Mouse (Mus musculus): ENCODE data around the gene Tubb4a.
"Not testable (repeated sequence)": the region's sequence is repeated elsewhere in the genome, so short reads cannot be mapped to it uniquely, and the experiment has no call there.

Gene Tubb4a

GRCm38 (mm10) chr17:57087049-57087832, at the start of gene Tubb4a:
TSS of gene Tubb4a (minus strand) at chr17:57087782.
- DNase-seq (ENCODE audit: inconsistent age in 2 of 2, low spot score in 1 of 2), result peak in 1 of 2 experiments; percentile 51

DNA sequence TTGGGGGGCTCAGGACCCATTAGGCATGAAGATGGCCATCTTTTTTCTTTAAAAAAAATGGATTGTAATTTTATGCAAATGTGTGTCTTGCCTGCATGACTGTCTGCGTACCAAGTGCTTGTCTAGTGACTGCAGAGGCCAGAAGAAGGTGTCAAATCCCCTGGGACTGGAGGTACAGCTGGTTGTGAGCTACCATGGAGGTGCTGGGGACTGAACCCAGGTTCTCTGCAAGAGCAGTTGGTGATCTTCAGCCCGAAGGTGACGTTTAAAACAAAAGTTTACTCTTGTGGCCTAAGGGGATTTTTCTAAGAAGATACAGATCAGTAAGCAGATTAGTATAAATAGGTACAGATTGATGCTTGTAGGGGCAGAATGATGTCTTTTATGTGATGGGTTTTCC, 48.1 kb upstream of the Tubb4a start:
- DNase-seq (ENCODE audit: inconsistent age in 2 of 2, low spot score in 1 of 2), result no peak

GRCm38 (mm10) chr17:57134693-57135092, 47.1 kb upstream of the Tubb4a start:
- no peak for DNase-seq (ENCODE audit: inconsistent age in 2 of 2, low spot score in 1 of 2)

- DNase-seq (ENCODE audit: inconsistent age in 2 of 2, low spot score in 1 of 2), result not testable (repeated sequence)
Observed at GRCm38 (mm10) chr17:57134021-57134420, 46.4 kb upstream of the Tubb4a start.

- DNase-seq (ENCODE audit: inconsistent age in 2 of 2, low spot score in 1 of 2), result no peak
Observed at GRCm38 (mm10) chr17:57131793-57132192, 44.2 kb upstream of the Tubb4a start.

DNA sequence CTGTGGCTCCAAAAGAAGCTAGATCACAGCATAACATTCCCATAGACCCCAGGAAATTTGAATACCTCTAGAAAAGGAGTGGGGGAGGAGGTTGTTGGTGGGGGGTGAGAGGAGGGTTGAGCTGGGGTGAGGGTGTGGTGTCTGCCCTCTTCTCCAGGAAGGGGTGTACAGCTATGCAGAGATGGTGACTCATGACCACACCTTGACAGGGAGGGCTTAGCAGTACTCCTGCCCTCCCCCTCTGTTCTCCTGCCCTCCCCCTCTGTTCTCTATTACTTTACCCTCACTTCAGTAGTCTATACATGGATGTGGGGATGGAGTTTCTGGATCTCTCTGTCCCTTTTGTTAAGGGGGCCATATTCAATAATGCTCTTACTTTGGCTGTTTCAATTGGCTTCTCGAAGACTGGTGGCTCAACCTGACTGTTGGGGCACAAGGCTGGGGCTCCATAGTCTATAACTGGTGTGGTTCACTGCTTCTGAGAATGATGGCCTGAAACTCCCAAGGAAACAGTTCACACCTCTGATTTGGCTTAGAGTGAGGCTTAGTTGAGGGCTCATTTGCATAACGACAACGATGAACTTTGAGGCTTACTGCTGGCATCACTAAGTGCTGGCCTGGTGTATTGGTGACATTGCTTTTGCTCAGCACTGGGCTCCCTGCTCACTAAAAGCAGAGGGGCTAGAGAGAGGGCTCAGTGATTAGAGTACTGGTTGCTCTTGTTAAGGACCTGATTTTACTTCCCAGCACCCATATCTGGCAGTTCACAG, 38.5 kb upstream of the Tubb4a start:
- no peak for DNase-seq (ENCODE audit: inconsistent age in 2 of 2, low spot score in 1 of 2)

- DNase-seq (ENCODE audit: inconsistent age in 2 of 2, low spot score in 1 of 2), result no peak
Observed at GRCm38 (mm10) chr17:57124792-57125191, 37.2 kb upstream of the Tubb4a start.

DNA sequence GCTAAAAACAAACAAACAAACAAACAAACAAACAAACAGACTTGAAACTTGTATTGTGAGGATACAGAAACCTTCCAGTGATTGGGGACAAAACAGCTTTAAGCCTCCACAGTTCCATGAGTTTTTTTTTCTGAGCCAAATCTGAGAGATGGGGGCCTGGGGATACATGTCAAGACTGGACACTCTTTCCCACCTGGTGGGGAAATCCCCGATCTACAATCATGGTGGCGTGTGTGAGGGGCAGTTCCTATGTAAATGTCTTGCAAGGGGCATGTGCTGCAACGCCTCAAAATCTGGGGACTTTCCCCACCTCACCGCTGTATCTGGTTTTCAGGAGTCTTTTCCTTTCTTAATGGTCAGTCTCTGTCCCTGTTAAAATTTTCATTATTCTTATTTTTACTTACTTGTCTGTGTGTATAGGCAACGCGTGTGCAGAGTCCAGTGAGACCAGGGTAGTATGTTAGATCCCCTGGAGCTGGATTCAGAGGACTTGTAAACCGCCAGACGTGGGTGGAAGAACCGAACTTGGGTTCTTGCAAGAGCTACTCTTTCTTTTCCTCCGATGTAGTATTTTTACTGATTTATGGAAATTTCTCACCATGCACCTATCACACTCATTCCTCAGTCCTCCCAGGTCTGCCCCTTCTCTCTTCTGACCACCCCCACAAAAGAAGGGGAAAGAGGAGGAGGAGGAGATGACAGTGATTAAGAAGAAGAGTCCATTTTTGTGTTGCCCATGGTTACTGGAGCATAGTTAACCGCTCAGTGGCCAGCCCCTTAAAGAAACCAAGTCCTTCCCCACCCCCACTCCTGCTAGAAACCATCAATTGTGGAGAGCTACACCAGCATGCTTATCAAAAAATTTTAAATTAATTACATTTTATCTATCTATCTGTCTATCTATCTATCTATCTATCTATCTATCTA, 35.9 kb upstream of the Tubb4a start:
- no peak for DNase-seq (ENCODE audit: inconsistent age in 2 of 2, low spot score in 1 of 2)

GRCm38 (mm10) chr17:57121856-57122255, 34.3 kb upstream of the Tubb4a start:
- no peak for DNase-seq (ENCODE audit: inconsistent age in 2 of 2, low spot score in 1 of 2)

GRCm38 (mm10) chr17:57118524-57119349, 31.2 kb upstream of the Tubb4a start:
- peak in 1 of 2 experiments; percentile 38 for DNase-seq (ENCODE audit: inconsistent age in 2 of 2, low spot score in 1 of 2)

DNA sequence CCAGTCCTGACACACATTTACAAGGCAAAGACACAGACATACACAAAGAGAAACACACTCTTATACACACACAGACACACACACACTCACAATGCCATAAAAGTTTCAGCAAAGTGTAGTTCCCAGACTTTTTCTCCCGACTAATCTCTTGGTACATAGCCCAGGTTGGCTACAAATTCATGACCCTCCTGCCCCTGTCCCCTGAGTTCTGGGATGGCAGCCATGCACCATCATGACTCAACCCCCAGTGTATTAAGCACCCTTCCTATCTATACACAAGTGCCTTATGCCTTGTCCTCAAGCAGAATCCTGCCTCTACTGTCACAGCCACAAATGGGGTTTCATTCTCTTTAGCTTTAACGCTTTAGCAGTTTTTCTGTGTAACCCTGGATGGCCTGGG, 29.2 kb upstream of the Tubb4a start:
- DNase-seq (ENCODE audit: inconsistent age in 2 of 2, low spot score in 1 of 2), result no peak

- peak in 1 of 2 experiments; percentile 58 for DNase-seq (ENCODE audit: inconsistent age in 2 of 2, low spot score in 1 of 2)
Observed at GRCm38 (mm10) chr17:57112768-57113474, 25.3 kb upstream of the Tubb4a start.

DNA sequence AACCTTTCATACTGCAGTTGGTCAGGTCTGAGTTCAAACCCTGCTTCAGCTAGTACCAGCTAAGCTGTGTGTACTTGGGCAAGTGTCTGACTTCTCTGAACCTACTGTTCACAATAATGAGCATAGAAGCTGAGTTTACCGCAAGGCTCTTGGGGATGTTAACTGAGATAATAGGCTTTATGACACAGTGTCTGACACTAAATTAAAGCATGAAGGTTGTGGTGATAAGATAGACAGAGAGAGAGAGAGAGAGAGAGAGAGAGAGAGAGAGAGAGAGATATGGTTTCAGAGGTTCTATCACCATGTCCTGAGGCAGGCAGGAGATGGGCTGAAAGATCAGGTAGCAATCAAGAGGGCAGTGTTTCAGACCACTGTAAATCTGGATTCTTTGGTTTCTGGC, 22.4 kb upstream of the Tubb4a start:
- DNase-seq (ENCODE audit: inconsistent age in 2 of 2, low spot score in 1 of 2), result no peak

- DNase-seq (ENCODE audit: inconsistent age in 2 of 2, low spot score in 1 of 2), result peak in 1 of 2 experiments; percentile 50
Observed at GRCm38 (mm10) chr17:57108666-57109171, 21.1 kb upstream of the Tubb4a start.

DNA sequence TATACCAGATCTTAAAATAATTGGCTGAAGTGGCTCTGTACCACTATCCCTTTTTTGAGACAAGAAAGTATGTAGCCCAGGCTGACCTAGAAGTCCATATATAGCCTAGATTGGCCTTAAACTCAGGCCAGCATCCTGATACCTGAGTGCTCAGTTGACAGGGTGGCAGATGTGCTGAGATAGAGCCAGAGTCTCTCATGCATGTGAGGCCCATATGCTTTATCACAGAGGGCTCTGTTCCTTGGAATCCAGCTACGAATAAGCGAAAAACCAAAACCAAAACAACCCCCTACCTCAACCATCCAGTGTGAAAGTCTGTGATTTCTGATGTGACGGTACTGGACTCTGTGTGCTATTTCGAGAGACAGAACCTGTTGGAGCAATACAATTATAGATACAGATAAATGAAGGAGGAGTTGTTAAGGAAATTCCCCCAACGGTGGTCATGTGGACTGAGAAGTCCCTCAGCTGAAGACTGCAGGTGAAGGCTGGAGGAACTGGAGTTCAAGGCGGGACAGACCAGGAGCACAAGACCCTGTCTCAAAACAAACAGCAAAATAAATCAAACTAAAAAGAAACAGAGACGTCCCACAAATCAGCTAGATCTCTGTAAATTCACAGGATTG, 20.6 kb upstream of the Tubb4a start:
- DNase-seq (ENCODE audit: inconsistent age in 2 of 2, low spot score in 1 of 2), result no peak

DNA sequence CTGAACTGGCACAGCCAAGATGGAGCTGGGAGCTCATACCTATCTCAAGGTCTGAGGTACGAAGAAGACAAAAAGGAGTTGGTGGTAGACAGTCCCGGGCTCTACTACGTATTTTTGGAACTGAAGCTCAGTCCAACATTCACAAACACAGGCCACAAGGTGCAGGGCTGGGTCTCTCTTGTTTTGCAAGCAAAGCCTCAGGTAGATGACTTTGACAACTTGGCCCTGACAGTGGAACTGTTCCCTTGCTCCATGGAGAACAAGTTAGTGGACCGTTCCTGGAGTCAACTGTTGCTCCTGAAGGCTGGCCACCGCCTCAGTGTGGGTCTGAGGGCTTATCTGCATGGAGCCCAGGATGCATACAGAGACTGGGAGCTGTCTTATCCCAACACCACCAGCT, 19.5 kb upstream of the Tubb4a start:
- no peak for DNase-seq (ENCODE audit: inconsistent age in 2 of 2, low spot score in 1 of 2)

GRCm38 (mm10) chr17:57106035-57106368, 18.4 kb upstream of the Tubb4a start:
- no peak for DNase-seq (ENCODE audit: inconsistent age in 2 of 2, low spot score in 1 of 2)

DNA sequence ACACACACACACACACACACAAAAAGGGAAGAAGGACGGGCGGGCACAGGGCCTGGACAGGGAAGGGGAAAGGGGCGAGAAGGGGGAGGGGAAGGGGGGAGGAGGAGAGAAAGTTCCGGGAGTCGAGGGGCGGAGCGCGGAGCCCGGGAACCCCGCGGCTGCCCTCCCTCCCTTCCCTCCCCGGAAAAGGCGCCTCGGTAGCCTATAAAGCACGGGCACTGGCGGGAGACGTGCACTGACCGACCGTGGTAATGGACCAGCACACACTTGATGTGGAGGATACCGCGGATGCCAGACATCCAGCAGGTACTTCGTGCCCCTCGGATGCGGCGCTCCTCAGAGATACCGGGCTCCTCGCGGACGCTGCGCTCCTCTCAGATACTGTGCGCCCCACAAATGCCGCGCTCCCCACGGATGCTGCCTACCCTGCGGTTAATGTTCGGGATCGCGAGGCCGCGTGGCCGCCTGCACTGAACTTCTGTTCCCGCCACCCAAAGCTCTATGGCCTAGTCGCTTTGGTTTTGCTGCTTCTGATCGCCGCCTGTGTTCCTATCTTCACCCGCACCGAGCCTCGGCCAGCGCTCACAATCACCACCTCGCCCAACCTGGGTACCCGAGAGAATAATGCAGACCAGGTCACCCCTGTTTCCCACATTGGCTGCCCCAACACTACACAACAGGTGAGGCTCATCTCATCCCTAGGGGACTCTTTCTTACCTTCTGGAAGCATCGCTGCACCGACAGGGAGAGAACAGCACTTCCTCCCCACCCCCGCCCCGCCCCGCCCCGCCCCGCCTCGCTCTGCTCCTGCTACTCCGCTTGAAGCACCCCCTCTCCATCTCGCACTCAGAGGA, 17.8 kb upstream of the Tubb4a start, which contains the start of gene Tnfsf9:
Gene Tnfsf9 (plus strand): TSS at position 145 of the 854 bp plus-strand sequence.
- DNase-seq (ENCODE audit: inconsistent age in 2 of 2, low spot score in 1 of 2), result peak in 1 of 2 experiments; percentile 62

Measured in adrenal gland, adult (tissue).